Mouse (Mus musculus): Measurements from ENCODE around the gene Myadm. TPM values are rescaled to one million over a fixed set of nuclear protein-coding genes. Genes with fewer than 3 reads are reported as not detected.

Gene Myadm
- 31.5 and 41.0 TPM in 2 replicates for polyA plus RNA-seq (2015; fragmentation: Nextera tagmentation; extraction: Ambion mirVana)

- Histone ChIP-seq H3K9ac (peak within 1 kb of the TSS; percentile 22; the same call in 1 of the 2 replicates), H3K27ac (replicated peaks) (peak within 1 kb of the TSS; percentile 66), H3K4me2 (peak within 1 kb of the TSS; percentile 67), H3K4me3 (replicated peaks) (peak within 1 kb of the TSS; percentile 50), H3K36me3 (replicated peaks) (no peaks in the 10 kb centered on the region), H3K27me3 (no peaks in the 10 kb centered on the region), H3K4me1 (replicated peaks) (peaks cover 33% of the 10 kb centered on the region), H3K9me3 (replicated peaks) (no peaks in the 10 kb centered on the region)
- ATAC-seq (ENCODE audit: insufficient read depth) = peak; percentile 42
- WGBS (ENCODE audit: insufficient replicate concordance) = 3% methylated on average over 30 of the region's 30 CpGs
Observed at GRCm38 (mm10) chr7:3288976-3289970, at the start of gene Myadm, which contains the start of gene Prkcg. TSS of gene Myadm (plus strand) at chr7:3289080. TSS of gene Prkcg (plus strand) at chr7:3289179.

GRCm38 (mm10) chr7:3239193-3239592, 49.7 kb upstream of the Myadm start:
- Histone ChIP-seq H3K4me2 (no peak overlapping the region), H3K27me3 (no peaks in the 10 kb centered on the region), H3K36me3 (replicated peaks) (no peaks in the 10 kb centered on the region), H3K9me3 (replicated peaks) (no peaks in the 10 kb centered on the region), H3K27ac (replicated peaks) (no peak overlapping the region), H3K9ac (no peak overlapping the region), H3K4me3 (replicated peaks) (no peak overlapping the region), H3K4me1 (replicated peaks) (no peaks in the 10 kb centered on the region)
- 61% methylated on average over 2 of the region's 2 CpGs for WGBS (ENCODE audit: insufficient replicate concordance)
- no peak for ATAC-seq (ENCODE audit: insufficient read depth)

GRCm38 (mm10) chr7:3260701-3261100, 28.2 kb upstream of the Myadm start:
- Histone ChIP-seq H3K9me3 (replicated peaks) (no peaks in the 10 kb centered on the region), H3K27me3 (peaks cover 6% of the 10 kb centered on the region), H3K36me3 (replicated peaks) (no peaks in the 10 kb centered on the region), H3K27ac (replicated peaks) (no peak overlapping the region), H3K4me1 (replicated peaks) (no peaks in the 10 kb centered on the region), H3K4me3 (replicated peaks) (no peak overlapping the region), H3K4me2 (no peak overlapping the region), H3K9ac (no peak overlapping the region)
- ATAC-seq (ENCODE audit: insufficient read depth) = no peak
- WGBS (ENCODE audit: insufficient replicate concordance) = 42% methylated on average over 3 of the region's 3 CpGs

GRCm38 (mm10) chr7:3261446-3261845, 27.4 kb upstream of the Myadm start:
- Histone ChIP-seq H3K4me3 (replicated peaks) (no peak overlapping the region), H3K9me3 (replicated peaks) (no peaks in the 10 kb centered on the region), H3K27ac (replicated peaks) (no peak overlapping the region), H3K4me1 (replicated peaks) (no peaks in the 10 kb centered on the region), H3K4me2 (no peak overlapping the region), H3K27me3 (peaks cover 6% of the 10 kb centered on the region), H3K36me3 (replicated peaks) (no peaks in the 10 kb centered on the region), H3K9ac (no peak overlapping the region)
- WGBS (ENCODE audit: insufficient replicate concordance) = 54% methylated on average over 4 of the region's 4 CpGs
- ATAC-seq (ENCODE audit: insufficient read depth) = no peak

GRCm38 (mm10) chr7:3262789-3263188, 26.1 kb upstream of the Myadm start:
- peaks cover 6% of the 10 kb centered on the region for H3K27me3 ChIP-seq
- H3K4me3 ChIP-seq (replicated peaks) = no peak overlapping the region
- no peaks in the 10 kb centered on the region for H3K36me3 ChIP-seq (replicated peaks)
- ATAC-seq (ENCODE audit: insufficient read depth) = no peak
- H3K4me1 ChIP-seq (replicated peaks) = no peaks in the 10 kb centered on the region
- no peak overlapping the region for H3K4me2 ChIP-seq
- no peak overlapping the region for H3K9ac ChIP-seq
- no peak overlapping the region for H3K27ac ChIP-seq (replicated peaks)
- no peaks in the 10 kb centered on the region for H3K9me3 ChIP-seq (replicated peaks)
- WGBS (ENCODE audit: insufficient replicate concordance) = 22% methylated on average over 2 of the region's 2 CpGs

- no peak for ATAC-seq (ENCODE audit: insufficient read depth)
- H3K9ac ChIP-seq = no peak overlapping the region
- WGBS (ENCODE audit: insufficient replicate concordance) = 24% methylated on average over 22 of the region's 22 CpGs
Observed at GRCm38 (mm10) chr7:3264390-3265022, 24.4 kb upstream of the Myadm start.

GRCm38 (mm10) chr7:3265311-3265710, 23.6 kb upstream of the Myadm start:
- no peaks in the 10 kb centered on the region for H3K9me3 ChIP-seq (replicated peaks)
- no peak overlapping the region for H3K4me3 ChIP-seq (replicated peaks)
- H3K27ac ChIP-seq (replicated peaks) = no peak overlapping the region
- WGBS (ENCODE audit: insufficient replicate concordance) = 38% methylated on average over 6 of the region's 6 CpGs
- H3K9ac ChIP-seq = no peak overlapping the region
- no peaks in the 10 kb centered on the region for H3K36me3 ChIP-seq (replicated peaks)
- H3K27me3 ChIP-seq = peaks cover 6% of the 10 kb centered on the region
- no peak for ATAC-seq (ENCODE audit: insufficient read depth)
- no peak overlapping the region for H3K4me2 ChIP-seq
- H3K4me1 ChIP-seq (replicated peaks) = no peaks in the 10 kb centered on the region

More at GRCm38 (mm10) chr7:3264390-3265022, 24.4 kb upstream of the Myadm start:
- no peak overlapping the region for H3K27ac ChIP-seq (replicated peaks)
- H3K36me3 ChIP-seq (replicated peaks) = no peaks in the 10 kb centered on the region
- peaks cover 6% of the 10 kb centered on the region for H3K27me3 ChIP-seq
- no peaks in the 10 kb centered on the region for H3K9me3 ChIP-seq (replicated peaks)
- no peaks in the 10 kb centered on the region for H3K4me1 ChIP-seq (replicated peaks)
- peak overlapping the region; percentile 8; the same call in 1 of the 2 replicates for H3K4me3 ChIP-seq (replicated peaks)
- H3K4me2 ChIP-seq = peak overlapping the region; percentile 42; the same call in 1 of the 2 replicates

GRCm38 (mm10) chr7:3267261-3267660, 21.6 kb upstream of the Myadm start:
- H3K9me3 ChIP-seq (replicated peaks) = no peaks in the 10 kb centered on the region
- H3K4me3 ChIP-seq (replicated peaks) = no peak overlapping the region
- 61% methylated on average over 3 of the region's 3 CpGs for WGBS (ENCODE audit: insufficient replicate concordance)

GRCm38 (mm10) chr7:3267888-3268287, 21.0 kb upstream of the Myadm start:
- no peak overlapping the region for H3K9ac ChIP-seq
- ATAC-seq (ENCODE audit: insufficient read depth) = no peak
- H3K4me1 ChIP-seq (replicated peaks) = no peaks in the 10 kb centered on the region
- 29% methylated on average over 8 of the region's 8 CpGs for WGBS (ENCODE audit: insufficient replicate concordance)
- no peaks in the 10 kb centered on the region for H3K36me3 ChIP-seq (replicated peaks)
- H3K4me2 ChIP-seq = no peak overlapping the region
- H3K4me3 ChIP-seq (replicated peaks) = no peak overlapping the region
- H3K9me3 ChIP-seq (replicated peaks) = no peaks in the 10 kb centered on the region
- peaks cover 6% of the 10 kb centered on the region for H3K27me3 ChIP-seq
- H3K27ac ChIP-seq (replicated peaks) = no peak overlapping the region

More at GRCm38 (mm10) chr7:3267261-3267660, 21.6 kb upstream of the Myadm start:
- Histone ChIP-seq H3K27me3 (peaks cover 6% of the 10 kb centered on the region), H3K27ac (replicated peaks) (no peak overlapping the region), H3K4me2 (no peak overlapping the region), H3K9ac (no peak overlapping the region), H3K36me3 (replicated peaks) (no peaks in the 10 kb centered on the region), H3K4me1 (replicated peaks) (no peaks in the 10 kb centered on the region)
- no peak for ATAC-seq (ENCODE audit: insufficient read depth)

- no peaks in the 10 kb centered on the region for H3K9me3 ChIP-seq (replicated peaks)
- H3K36me3 ChIP-seq (replicated peaks) = no peaks in the 10 kb centered on the region
- H3K4me3 ChIP-seq (replicated peaks) = no peak overlapping the region
- WGBS (ENCODE audit: insufficient replicate concordance) = 29% methylated on average over 3 of the region's 3 CpGs
- peaks cover 6% of the 10 kb centered on the region for H3K27me3 ChIP-seq
- H3K4me1 ChIP-seq (replicated peaks) = no peaks in the 10 kb centered on the region
- no peak overlapping the region for H3K27ac ChIP-seq (replicated peaks)
- H3K4me2 ChIP-seq = no peak overlapping the region
- no peak overlapping the region for H3K9ac ChIP-seq
- no peak for ATAC-seq (ENCODE audit: insufficient read depth)
Observed at GRCm38 (mm10) chr7:3268291-3268690, 20.6 kb upstream of the Myadm start.

DNA sequence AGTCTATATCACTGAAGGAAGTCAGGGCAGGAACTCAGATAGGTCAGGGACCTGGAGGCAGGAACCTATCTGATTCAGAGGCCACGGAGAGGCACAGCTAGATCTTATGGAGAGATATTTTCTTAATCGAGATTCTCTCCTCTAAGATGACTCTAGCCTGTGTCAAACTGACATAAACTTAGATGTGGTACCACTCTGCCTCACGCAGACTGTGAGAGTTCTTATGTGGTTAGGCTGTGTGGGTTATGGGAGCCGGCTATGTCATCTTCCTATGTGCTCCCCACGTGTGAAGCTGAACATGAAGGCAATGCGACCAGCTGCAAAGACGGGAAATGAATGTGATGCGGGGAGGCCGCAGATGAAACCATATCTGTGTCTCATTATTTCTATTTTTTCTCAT, 16.7 kb upstream of the Myadm start:
- Histone ChIP-seq H3K4me1 (replicated peaks) (no peaks in the 10 kb centered on the region), H3K9me3 (replicated peaks) (no peaks in the 10 kb centered on the region), H3K9ac (no peak overlapping the region), H3K4me2 (no peak overlapping the region), H3K27ac (replicated peaks) (no peak overlapping the region), H3K27me3 (no peaks in the 10 kb centered on the region), H3K4me3 (replicated peaks) (no peak overlapping the region), H3K36me3 (replicated peaks) (no peaks in the 10 kb centered on the region)
- ATAC-seq (ENCODE audit: insufficient read depth) = no peak
- 60% methylated on average over 9 of the region's 9 CpGs for WGBS (ENCODE audit: insufficient replicate concordance)

Data from liver, embryonic 15.5 days (tissue).